Mouse (Mus musculus) telencephalon, adult 2 months (tissue): ENCODE results near the gene 1700067K01Rik.

Source experiments
- DNase-seq: peaks from one replicate; pipeline ENCODE4 v3.0.0-alpha.2; 2011; ENCODE audit warnings: low read depth, low spot score

The 1700067K01Rik gene

GRCm38 (mm10) chr8:84053229-84053628, 51.9 kb downstream of the 1700067K01Rik start:
- DNase-seq, result no peak
